Mouse (Mus musculus) cerebellum, adult 2 months (tissue): ENCODE measurements around the gene Gpsm3. TPM values are rescaled to one million over a fixed set of nuclear protein-coding genes. Genes with fewer than 3 reads are reported as not detected.
A peak's percentile ranks its signal among the peaks of the same experiment; 100 is the strongest.

ENCODE experiments used
- DNase-seq, 2 experiments: peaks; one replicate each; pipeline ENCODE4 v3.0.0; 2021
- H3K27ac ChIP-seq: fragments of 200-500 bp; 2 replicates; pipeline ENCODE4 v1.5.1; 2012; ENCODE audit warnings: low read length, control low read depth, inconsistent platforms; ENCODE audit not compliant: insufficient read depth
- H3K27me3 ChIP-seq: fragments of 200-500 bp; 2 replicates; pipeline ENCODE4 v1.6.1; 2012; ENCODE audit warnings: inconsistent platforms, mild to moderate bottlenecking, low read length, moderate library complexity; ENCODE audit not compliant: control insufficient read depth, insufficient read depth
- H3K4me1 ChIP-seq: fragments of 200-500 bp; 2 replicates; pipeline ENCODE4 v1.6.1; 2011; ENCODE audit warnings: low read length; ENCODE audit not compliant: control insufficient read depth, insufficient read depth
- H3K4me3 ChIP-seq: fragments of 200-500 bp; replicated peaks from 2 replicates; pipeline ENCODE3; 2011; ENCODE audit warnings: mild to moderate bottlenecking, low read depth, low read length, control low read depth; ENCODE audit not compliant: insufficient read depth
- CTCF ChIP-seq: fragments of 200-500 bp; IDR thresholded peaks from 2 replicates; pipeline ENCODE4 v1.5.1; 2011; ENCODE audit warnings: low read depth, mild to moderate bottlenecking, control low read depth, low read length, moderate library complexity, borderline replicate concordance; ENCODE audit not compliant: insufficient read depth
- POLR2A ChIP-seq: fragments of 200-500 bp; IDR thresholded peaks from 2 replicates; pipeline ENCODE4 v1.6.1; 2011; ENCODE audit warnings: low read length, control low read depth, borderline replicate concordance; ENCODE audit not compliant: insufficient read depth
- WGBS: fragments of 180-500 bp; shearing (Covaris S2); methylation state at CpG from one replicate; pipeline ENCODE4 v1.1.7; 2018; 5-methylcytosine and 5-hydroxymethylcytosine counted together
- polyA plus RNA-seq: library from polyadenylated mRNA; depleted of rRNA; stranded (reverse); fragments of >200 nt; gene quantifications from 2 replicates; pipeline ENCODE4 v1.2.3, GENCODE M21; 2012

The Gpsm3 gene
- polyA plus RNA-seq, 1 experiment, result 3.1 TPM

DNA sequence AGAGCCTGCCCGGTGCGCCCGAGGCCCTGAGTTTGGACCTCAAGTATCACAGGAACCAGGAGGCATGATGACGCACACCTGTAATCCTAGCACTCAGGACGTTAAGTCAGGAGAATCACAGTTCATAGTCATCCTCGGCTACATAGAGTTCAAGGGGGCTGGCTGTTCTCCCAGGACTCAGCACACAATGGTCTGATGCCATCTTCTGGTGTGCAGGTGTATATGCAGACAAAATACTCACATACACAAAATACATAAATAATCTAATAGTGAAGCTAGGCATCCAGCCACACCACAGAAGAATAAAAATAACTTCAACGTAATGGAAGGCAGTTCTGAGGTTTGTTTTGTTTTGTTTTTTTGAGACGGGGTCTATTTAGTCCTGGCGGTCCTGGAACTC lies 33.6 kb downstream of the Gpsm3 start:
- H3K27ac ChIP-seq, result no peak overlapping the region
- WGBS, result 76% methylated on average over 9 of the region's 9 CpGs
- DNase-seq, result no peak

DNA sequence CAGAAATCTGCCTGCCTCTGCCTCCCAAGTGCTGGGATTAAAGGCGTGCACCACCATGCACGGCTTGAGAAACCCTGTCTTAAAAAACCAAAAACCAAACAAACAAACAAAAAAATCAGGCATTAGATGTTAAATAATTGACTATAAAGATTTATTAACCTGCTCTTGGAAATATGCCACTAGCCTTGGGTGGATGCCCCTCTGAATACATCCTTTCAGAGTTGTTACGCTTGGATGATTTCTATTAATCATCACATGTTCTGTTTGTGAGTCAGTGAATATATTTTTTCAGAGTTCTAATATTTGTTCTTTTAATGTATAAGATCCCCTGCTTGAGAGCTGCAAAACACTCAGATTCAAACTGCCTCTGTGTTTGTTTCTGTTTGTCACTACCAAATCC lies 35.4 kb downstream of the Gpsm3 start:
- 96% methylated on average over 3 of the region's 3 CpGs for WGBS
- no peaks in the 10 kb centered on the region for H3K27me3 ChIP-seq
- H3K4me1 ChIP-seq, result peaks cover 10% of the 10 kb centered on the region
- TF ChIP-seq CTCF, result no peak
- no peak for TF ChIP-seq POLR2A
- H3K4me3 ChIP-seq, result no peak overlapping the region
- H3K27ac ChIP-seq, result no peak overlapping the region
- no peak for DNase-seq

More for the DNA sequence above, 33.6 kb downstream of the Gpsm3 start:
- no peaks in the 10 kb centered on the region for H3K27me3 ChIP-seq
- TF ChIP-seq CTCF, result 0 out of 2 replicates have a peak, but pooled peaks have one; percentile 13
- TF ChIP-seq POLR2A, result no peak
- no peak overlapping the region for H3K4me3 ChIP-seq
- peaks cover 10% of the 10 kb centered on the region for H3K4me1 ChIP-seq

DNA sequence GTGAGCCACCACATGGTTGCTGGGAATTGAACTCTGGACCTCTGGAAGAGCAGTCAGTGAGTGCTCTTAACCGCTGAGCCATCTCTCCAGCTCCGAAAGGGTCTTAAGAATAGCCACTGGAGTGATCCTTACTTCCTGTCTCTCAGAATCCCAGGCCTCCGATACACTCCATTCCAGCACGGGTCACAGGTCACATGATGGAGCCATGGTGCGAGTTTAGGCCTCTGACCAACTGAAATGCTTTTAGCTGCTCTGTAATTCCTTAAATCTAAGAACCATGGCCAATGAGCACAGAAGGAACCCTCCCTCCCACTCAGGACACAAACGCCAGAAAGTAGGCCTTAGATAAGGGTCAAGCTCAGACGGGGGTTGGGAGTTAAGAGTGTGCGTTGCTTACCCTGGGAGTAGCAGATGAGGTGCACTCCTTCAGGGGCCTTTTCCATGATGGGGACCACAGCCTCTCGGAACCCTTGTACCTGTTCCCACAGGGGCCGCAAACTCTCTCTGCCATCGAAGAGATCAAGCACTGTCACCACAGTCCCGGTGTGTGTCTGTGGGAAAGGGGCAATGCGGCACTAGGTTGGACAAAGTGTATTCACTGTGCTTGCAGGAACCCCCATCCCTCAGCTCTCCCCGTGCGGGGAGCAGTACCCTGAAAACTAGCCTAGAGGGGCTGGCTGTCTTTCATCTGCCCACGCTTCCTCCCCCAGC lies 36.6 kb downstream of the Gpsm3 start:
- Histone ChIP-seq H3K4me1 (peaks cover 10% of the 10 kb centered on the region), H3K27ac (peak overlapping the region; percentile 73)

DNA sequence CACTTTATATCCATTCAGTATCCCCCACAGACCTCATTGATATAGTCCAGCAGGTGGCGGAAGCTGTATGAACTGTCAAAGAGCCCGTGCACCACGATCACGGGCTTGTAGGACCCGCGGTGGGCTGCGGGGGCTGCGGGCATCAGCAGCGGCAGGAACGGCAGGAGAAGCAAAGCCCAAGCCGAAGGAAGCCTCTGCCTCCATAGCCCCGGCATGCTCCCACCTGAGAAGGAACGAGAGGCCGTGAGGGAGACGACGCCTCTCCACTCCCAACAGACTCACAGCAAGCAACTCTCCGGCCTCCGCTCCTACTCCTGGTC lies 37.1 kb downstream of the Gpsm3 start:
- Histone ChIP-seq H3K4me1 (peaks cover 10% of the 10 kb centered on the region), H3K27me3 (no peaks in the 10 kb centered on the region), H3K27ac (peak overlapping the region; percentile 73), H3K4me3 (peak overlapping the region; percentile 79)
- TF ChIP-seq CTCF (peak; percentile 10; the same call in 1 of the 2 replicates), POLR2A (no peak)
- WGBS, result under 1% methylated on average over 18 of the region's 18 CpGs
- no peak for DNase-seq

More for the DNA sequence above, 36.6 kb downstream of the Gpsm3 start:
- peak overlapping the region; percentile 79 for H3K4me3 ChIP-seq
- DNase-seq, result no peak
- TF ChIP-seq CTCF (no peak), POLR2A (no peak)
- WGBS, result 47% methylated on average over 16 of the region's 16 CpGs
- no peaks in the 10 kb centered on the region for H3K27me3 ChIP-seq

DNA sequence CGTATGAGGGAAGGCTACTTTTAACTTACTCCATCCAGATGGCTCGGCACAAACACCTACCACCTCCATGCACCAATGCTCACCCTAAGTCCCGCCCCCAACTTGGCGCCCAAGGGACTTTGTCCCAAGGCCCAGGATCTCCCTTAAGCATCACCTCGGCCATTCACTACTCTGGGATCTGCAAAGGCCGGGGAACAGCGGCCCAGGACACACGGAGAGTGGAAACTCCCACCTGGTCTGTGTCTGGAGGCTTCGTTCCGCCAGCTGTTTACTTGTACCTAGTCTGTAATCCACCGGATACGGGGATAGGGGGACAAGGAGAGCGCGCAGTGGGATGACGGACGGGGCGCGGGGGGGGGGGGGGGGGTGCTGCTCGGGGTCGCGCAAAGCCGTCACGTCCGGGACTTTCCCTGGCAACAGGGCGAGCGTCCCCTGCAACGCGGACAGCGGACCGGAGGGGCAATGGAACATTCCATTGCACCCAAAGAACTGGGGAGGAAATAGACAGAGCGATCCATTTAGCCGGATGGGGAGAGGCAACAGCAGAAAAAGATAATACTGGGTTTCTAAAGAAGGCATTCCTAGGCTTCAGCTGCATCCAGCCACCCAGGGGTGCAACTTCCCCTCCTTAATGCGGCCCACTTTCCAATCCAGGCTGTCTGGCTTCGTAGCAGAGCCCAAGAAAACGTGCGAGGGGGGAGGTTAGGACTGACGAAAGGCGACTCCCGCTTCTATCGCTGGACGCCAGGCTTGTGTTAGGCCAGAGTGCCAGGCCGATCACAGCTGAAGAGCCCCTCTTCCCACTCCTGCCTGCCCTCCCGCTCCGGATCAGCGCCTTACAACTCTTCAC lies 37.7 kb downstream of the Gpsm3 start:
- H3K27ac ChIP-seq, result peak overlapping the region; percentile 97
- TF ChIP-seq CTCF, result no peak
- peak; percentile 70 for TF ChIP-seq POLR2A
- H3K27me3 ChIP-seq, result no peaks in the 10 kb centered on the region
- WGBS, result 0% methylated on average over 45 of the region's 45 CpGs
- peaks cover 10% of the 10 kb centered on the region for H3K4me1 ChIP-seq
- DNase-seq, result peak; percentile 87 to 91
- H3K4me3 ChIP-seq, result peak overlapping the region; percentile 79

DNA sequence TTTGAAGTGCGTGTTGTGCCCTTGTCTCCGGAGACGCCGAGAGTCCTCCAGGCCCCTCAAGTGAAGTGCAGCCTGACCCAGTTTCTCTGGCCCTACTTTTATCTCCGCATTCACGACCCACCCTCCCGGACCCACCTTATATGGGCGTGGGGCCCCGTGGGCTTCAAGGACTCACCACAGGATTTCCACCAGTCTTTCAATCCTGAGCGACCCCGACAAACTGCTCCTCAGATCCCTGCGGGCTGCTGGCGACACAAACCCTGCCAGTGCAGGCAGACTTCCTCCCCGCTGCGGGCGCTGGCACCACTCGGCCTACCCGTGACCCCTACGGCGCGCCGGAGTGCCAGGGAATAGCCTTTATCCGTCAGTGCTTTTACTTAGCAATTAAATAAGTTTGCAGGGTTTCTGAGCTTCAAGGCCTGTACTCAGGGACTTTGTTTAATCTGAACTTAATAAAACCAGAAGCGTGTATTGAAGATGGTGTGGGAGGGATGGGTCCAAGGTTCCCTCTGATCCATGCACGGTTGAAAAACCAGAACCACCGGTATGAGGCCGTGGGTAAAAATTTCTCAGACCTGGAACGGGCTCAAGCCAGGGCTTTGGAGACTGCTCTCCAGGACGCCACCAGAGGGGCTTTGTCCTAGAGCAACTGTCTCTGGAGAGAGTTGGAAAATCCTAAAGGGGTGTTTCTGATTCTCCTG lies 38.5 kb downstream of the Gpsm3 start, which contains the start of gene Ppt2:
Gene Ppt2, minus strand, starts transcription at position 568 of the 701 bp plus-strand sequence.
- DNase-seq, result peak; percentile 88
- Histone ChIP-seq H3K4me3 (peak within 1 kb of the TSS; percentile 79), H3K27ac (peak within 1 kb of the TSS; percentile 97), H3K27me3 (no peaks in the 10 kb centered on the region), H3K4me1 (peaks cover 10% of the 10 kb centered on the region)
- WGBS, result under 1% methylated on average over 29 of the region's 29 CpGs
- TF ChIP-seq CTCF, result no peak
- no peak for TF ChIP-seq POLR2A

DNA sequence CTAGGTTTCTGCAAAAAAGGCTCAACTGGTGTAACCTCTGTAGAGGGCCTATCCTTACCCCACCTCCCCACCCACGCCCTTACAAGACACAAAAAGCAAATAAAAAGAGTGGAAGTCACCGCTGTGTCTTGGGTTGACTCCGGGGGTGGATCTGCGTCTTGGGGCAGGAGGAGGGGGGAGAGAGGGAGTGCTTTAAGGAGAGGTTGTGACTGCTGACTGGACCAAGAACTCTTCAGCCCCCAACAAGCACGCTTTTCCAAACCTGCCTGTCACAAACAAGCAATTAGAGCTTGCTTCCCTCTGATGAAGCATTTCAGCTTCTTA lies 39.0 kb downstream of the Gpsm3 start:
- no peak for TF ChIP-seq POLR2A
- TF ChIP-seq CTCF, result no peak

More for the DNA sequence above, 39.0 kb downstream of the Gpsm3 start:
- Histone ChIP-seq H3K27me3 (no peaks in the 10 kb centered on the region), H3K4me1 (peaks cover 10% of the 10 kb centered on the region), H3K4me3 (peak overlapping the region; percentile 79), H3K27ac (peak overlapping the region; percentile 97)
- DNase-seq, result peak in 1 of 2 experiments; percentile 47
- WGBS, result 7% methylated on average over 5 of the region's 5 CpGs
